Mouse (Mus musculus): Measurements from ENCODE around the gene Tjp1. TPM values are rescaled to one million over a fixed set of nuclear protein-coding genes. Genes with fewer than 3 reads are reported as not detected.

Tjp1 gene
- polyA plus RNA-seq, 1 experiment: 62.4 TPM

DNA sequence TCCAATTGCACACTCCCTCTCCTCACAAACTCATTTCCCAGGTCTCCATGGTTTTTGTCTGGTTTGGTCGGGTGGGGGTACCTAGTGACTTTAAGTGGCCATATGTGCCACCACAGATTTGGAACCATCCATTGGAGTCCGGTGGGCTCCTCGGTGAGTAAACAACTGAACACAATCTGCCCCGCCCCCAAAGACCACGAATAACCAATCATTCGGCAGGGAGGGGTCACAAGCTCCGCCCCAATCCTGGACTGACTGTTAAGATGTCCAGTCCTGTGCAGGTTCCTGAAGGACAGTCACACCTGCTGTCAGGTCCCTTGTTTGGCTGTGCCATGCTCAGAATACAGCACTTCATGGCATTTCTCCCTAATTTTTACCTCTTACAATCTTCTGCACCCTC is 37.1 kb downstream of the Tjp1 start:
- H3K4me3 ChIP-seq (ENCODE audit: insufficient read depth, low read length): no peak overlapping the region
- H3K27ac ChIP-seq (ENCODE audit: insufficient read depth, low read length): no peak overlapping the region
- TF ChIP-seq CTCF (IDR thresholded peaks at IDR 0.05; ENCODE audit: extremely low read depth, insufficient read depth, low read length) (no peak), POLR2A (IDR thresholded peaks at IDR 0.05; ENCODE audit: extremely low read depth, insufficient read depth, low read length) (no peak)
- peaks cover 4% of the 10 kb centered on the region; the same call in 1 of the 2 replicates for H3K4me1 ChIP-seq (ENCODE audit: control insufficient read depth, insufficient read depth, low read length)

DNA sequence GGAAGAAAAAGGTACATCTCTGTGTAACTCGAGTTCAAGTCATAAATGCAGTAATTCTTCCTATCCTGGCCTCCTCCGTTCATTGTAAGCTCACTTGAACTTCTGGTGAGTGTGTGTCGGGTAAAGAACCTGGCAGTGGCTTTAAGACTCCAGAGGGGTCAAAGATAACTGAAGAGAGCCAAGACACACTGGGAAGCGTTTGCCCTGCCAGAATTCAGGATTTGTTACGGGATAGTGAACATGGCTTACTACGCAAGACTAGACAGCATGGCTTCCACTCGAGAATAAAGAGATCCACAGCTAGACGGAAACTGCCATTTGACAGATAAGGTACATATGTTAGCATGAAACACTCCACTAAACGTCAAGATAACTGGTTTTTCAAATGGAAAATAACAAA is 37.8 kb downstream of the Tjp1 start:
- no peak overlapping the region for H3K27ac ChIP-seq (ENCODE audit: insufficient read depth, low read length)
- H3K4me3 ChIP-seq (ENCODE audit: insufficient read depth, low read length): no peak overlapping the region
- TF ChIP-seq POLR2A (IDR thresholded peaks at IDR 0.05; ENCODE audit: extremely low read depth, insufficient read depth, low read length) (no peak), CTCF (IDR thresholded peaks at IDR 0.05; ENCODE audit: extremely low read depth, insufficient read depth, low read length) (no peak)
- H3K4me1 ChIP-seq (ENCODE audit: control insufficient read depth, insufficient read depth, low read length): peaks cover 4% of the 10 kb centered on the region; the same call in 1 of the 2 replicates

DNA sequence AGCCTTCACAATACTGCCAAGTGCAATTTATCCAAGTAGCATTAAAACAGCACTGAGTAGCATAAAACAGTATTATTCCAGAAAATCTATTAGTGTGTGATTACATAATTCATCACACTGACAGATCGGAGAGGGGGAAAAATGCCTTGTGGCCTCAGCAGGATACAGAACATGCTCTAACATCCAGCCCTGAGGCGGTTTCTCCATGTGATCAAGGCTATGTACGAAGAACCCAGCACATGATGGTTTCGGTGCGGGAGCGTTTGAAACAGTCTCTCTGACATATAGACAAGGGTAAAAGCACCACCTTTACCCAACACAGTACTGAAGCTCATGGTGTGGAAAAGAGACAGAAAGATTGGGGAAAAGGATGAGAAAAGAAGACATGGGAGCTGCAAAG is 38.4 kb downstream of the Tjp1 start:
- TF ChIP-seq POLR2A (IDR thresholded peaks at IDR 0.05; ENCODE audit: extremely low read depth, insufficient read depth, low read length) (no peak), CTCF (IDR thresholded peaks at IDR 0.05; ENCODE audit: extremely low read depth, insufficient read depth, low read length) (no peak)
- no peak overlapping the region for H3K27ac ChIP-seq (ENCODE audit: insufficient read depth, low read length)

DNA sequence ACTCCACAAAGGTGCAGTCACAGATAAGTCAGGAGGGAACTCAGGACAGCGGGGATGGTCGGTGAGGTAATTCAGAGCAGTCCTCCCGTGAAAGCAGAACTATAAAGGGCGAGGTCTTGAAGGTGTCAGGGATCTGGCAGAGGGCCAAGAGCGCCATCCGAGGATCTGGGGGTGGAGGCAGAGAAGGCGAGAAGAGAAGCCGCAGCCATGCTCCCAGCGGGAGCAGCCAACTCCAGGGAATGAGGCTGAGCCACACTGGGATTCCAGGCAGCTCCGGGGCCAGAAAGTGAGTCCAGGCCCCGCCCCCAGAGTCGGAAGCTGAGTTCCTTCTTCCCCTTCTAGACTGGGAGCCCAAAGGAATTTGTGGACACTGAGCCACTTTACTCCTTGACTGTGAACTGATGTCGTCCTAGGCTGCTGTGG is 41.3 kb downstream of the Tjp1 start:
- Histone ChIP-seq H3K4me1 (ENCODE audit: control insufficient read depth, insufficient read depth, low read length) (peaks cover 4% of the 10 kb centered on the region; the same call in 1 of the 2 replicates), H3K27ac (ENCODE audit: insufficient read depth, low read length) (no peak overlapping the region), H3K4me3 (ENCODE audit: insufficient read depth, low read length) (no peak overlapping the region)
- TF ChIP-seq CTCF (IDR thresholded peaks at IDR 0.05; ENCODE audit: extremely low read depth, insufficient read depth, low read length) (no peak), POLR2A (IDR thresholded peaks at IDR 0.05; ENCODE audit: extremely low read depth, insufficient read depth, low read length) (no peak)

More for the DNA sequence above, 38.4 kb downstream of the Tjp1 start:
- Histone ChIP-seq H3K4me3 (ENCODE audit: insufficient read depth, low read length) (no peak overlapping the region), H3K4me1 (ENCODE audit: control insufficient read depth, insufficient read depth, low read length) (peaks cover 4% of the 10 kb centered on the region; the same call in 1 of the 2 replicates)

DNA sequence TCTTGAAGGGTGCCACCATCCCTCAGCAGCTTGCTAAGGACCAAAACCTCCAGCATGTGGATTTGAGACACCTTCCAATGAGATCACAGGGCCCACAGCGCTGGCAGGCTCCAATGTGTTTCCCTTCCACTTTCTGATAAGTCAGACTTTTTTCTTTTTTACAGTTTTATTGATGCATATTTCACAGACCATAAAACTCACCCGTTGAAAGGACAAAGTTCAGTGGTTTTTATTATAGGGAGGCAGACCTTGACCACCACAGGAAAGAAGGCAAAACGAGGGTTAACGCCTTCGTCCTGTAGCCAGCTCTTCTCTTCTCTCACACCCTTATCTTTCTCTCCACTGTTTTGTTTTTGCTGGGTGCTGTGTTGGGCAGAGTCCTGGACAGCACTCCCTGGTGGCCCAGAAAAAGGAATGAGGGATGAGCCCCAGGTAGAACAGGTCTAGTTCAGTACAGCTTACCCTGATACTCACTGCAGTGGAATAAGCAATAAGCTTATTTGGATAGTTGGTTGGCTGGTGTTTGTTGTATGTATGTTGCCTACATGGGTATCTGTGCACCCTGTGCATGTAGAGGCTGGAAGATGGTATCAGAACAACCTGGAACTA is 43.3 kb downstream of the Tjp1 start:
- Histone ChIP-seq H3K27ac (ENCODE audit: insufficient read depth, low read length) (no peak overlapping the region), H3K4me1 (ENCODE audit: control insufficient read depth, insufficient read depth, low read length) (peaks cover 1% of the 10 kb centered on the region; the same call in 1 of the 2 replicates), H3K4me3 (ENCODE audit: insufficient read depth, low read length) (no peak overlapping the region)
- TF ChIP-seq CTCF (IDR thresholded peaks at IDR 0.05; ENCODE audit: extremely low read depth, insufficient read depth, low read length) (no peak), POLR2A (IDR thresholded peaks at IDR 0.05; ENCODE audit: extremely low read depth, insufficient read depth, low read length) (no peak)

DNA sequence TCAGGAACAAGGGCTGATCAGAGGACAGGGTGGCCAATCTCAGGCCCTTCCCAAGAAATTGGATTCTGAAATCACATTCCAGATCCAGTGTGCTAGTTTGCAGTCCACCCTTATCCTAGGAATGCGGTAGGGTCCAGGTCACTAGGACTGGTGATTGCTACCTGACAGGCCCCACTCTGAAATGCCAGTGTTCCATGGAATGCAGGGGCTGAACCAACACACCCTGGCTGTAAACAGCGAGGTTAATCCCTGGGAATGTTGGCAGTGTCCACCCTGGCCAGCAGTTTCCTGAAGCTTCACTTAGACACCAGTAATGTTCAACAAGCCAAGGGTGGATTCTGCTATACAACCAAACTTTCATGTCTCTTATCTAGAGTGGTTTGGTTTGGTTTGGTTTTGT is 45.4 kb downstream of the Tjp1 start:
- no peak for TF ChIP-seq POLR2A (IDR thresholded peaks at IDR 0.05; ENCODE audit: extremely low read depth, insufficient read depth, low read length)
- no peak for TF ChIP-seq CTCF (IDR thresholded peaks at IDR 0.05; ENCODE audit: extremely low read depth, insufficient read depth, low read length)
- no peak overlapping the region for H3K27ac ChIP-seq (ENCODE audit: insufficient read depth, low read length)
- H3K4me3 ChIP-seq (ENCODE audit: insufficient read depth, low read length): no peak overlapping the region
- H3K4me1 ChIP-seq (ENCODE audit: control insufficient read depth, insufficient read depth, low read length): no peaks in the 10 kb centered on the region; the same call in 1 of the 2 replicates

DNA sequence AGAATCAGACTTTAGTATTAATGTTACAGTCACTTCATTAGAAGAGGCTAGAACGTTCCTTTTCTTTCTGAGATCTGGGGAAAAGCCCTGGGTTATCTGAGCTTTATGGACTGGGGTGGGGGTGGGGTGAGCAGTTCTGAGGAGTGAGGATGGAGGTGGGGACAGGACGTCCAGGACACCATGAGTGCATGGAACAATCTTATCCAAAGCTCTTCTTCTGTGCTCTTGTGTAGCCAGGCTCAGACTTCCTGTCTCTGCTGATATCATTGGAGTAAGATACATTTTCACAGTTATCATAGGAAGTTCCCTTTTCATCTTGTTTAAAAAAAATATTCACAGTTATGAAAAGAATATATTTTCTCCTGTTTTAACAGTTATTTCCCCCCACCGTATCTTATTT is 55.5 kb downstream of the Tjp1 start:
- Histone ChIP-seq H3K4me3 (ENCODE audit: insufficient read depth, low read length) (no peak overlapping the region), H3K4me1 (ENCODE audit: control insufficient read depth, insufficient read depth, low read length) (peaks cover 8% of the 10 kb centered on the region), H3K27ac (ENCODE audit: insufficient read depth, low read length) (no peak overlapping the region)
- TF ChIP-seq POLR2A (IDR thresholded peaks at IDR 0.05; ENCODE audit: extremely low read depth, insufficient read depth, low read length) (no peak), CTCF (IDR thresholded peaks at IDR 0.05; ENCODE audit: extremely low read depth, insufficient read depth, low read length) (no peak)

DNA sequence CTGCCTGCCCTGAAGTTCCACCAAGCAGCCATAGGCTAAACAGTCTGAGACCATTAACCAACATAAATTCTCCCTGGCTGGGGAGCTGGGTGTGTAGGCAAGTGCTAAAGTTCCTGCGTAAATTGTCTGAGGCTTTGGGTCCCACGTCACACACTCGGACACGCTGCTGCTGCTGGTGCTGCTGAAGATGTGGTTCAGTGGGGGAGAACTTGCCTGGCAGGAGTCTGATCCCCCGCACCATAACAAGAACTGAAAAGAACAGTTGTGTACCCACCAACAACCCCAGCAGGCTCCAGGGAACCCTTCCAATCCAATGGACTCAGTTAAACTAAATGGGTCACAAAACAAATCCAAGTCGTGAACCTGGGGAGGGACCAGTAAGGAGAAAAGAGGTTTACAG is 56.2 kb downstream of the Tjp1 start:
- H3K4me3 ChIP-seq (ENCODE audit: insufficient read depth, low read length): no peak overlapping the region
- no peak for TF ChIP-seq CTCF (IDR thresholded peaks at IDR 0.05; ENCODE audit: extremely low read depth, insufficient read depth, low read length)
- no peak for TF ChIP-seq POLR2A (IDR thresholded peaks at IDR 0.05; ENCODE audit: extremely low read depth, insufficient read depth, low read length)
- peaks cover 8% of the 10 kb centered on the region for H3K4me1 ChIP-seq (ENCODE audit: control insufficient read depth, insufficient read depth, low read length)
- H3K27ac ChIP-seq (ENCODE audit: insufficient read depth, low read length): no peak overlapping the region

DNA sequence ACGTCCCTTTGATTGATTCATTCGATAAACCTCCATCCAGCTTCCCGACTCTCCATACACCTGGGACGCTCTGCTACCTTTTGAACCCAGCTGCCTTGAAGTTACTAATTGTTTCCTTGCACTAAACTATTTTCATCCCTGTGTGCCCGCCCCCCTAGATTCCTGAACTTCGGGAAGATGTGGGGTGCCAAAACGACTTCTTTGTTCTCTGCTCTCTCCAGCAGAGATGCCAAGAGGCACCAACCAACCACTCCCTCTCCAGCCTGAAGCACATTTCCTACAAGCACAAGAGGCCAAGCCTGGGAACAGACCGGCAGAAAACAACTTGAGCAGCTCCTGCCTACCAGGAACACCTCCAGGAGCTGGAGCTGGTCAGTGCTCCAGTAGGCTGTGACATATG is 57.4 kb downstream of the Tjp1 start:
- Histone ChIP-seq H3K4me3 (ENCODE audit: insufficient read depth, low read length) (no peak overlapping the region), H3K4me1 (ENCODE audit: control insufficient read depth, insufficient read depth, low read length) (peaks cover 8% of the 10 kb centered on the region), H3K27ac (ENCODE audit: insufficient read depth, low read length) (no peak overlapping the region)
- TF ChIP-seq CTCF (IDR thresholded peaks at IDR 0.05; ENCODE audit: extremely low read depth, insufficient read depth, low read length): no peak

DNA sequence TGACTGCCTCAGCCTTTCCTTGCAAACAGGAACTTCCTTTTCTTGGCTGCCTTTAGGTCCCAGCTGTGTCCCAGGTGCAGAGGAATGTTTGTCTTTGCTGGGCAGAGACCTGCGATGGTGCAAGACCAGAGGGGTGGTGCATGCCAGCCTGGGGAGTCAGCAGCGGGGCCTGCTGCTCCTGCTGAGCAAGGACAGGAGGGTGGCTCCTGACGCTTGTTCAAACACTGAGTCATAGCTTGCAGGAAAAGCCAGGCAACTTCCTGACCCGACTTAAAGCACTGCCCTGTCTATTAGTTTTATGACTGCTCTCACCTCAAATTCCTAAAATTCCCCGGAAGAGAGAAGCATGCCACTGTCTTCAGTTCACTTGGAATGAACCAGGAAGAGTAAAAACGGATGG is 57.9 kb downstream of the Tjp1 start:
- Histone ChIP-seq H3K4me3 (ENCODE audit: insufficient read depth, low read length) (no peak overlapping the region), H3K4me1 (ENCODE audit: control insufficient read depth, insufficient read depth, low read length) (peaks cover 8% of the 10 kb centered on the region), H3K27ac (ENCODE audit: insufficient read depth, low read length) (0 out of 2 replicates have a peak overlapping the region, but pooled peaks have one; percentile 54)
- TF ChIP-seq POLR2A (IDR thresholded peaks at IDR 0.05; ENCODE audit: extremely low read depth, insufficient read depth, low read length) (no peak), CTCF (IDR thresholded peaks at IDR 0.05; ENCODE audit: extremely low read depth, insufficient read depth, low read length) (no peak)
